Comparison of ENCODE assay signal across 9 mouse cellular contexts in genomic region chr15:94776119-94777069, GRCm38 (mm10).
DNase-seq lines count a peak whose midpoint lies in the region; ATAC-seq lines count a peak whose summit lies in the region.
"Had no signal": no experiment of that assay in that cellular context is flagged by ENCODE, and none has a peak within 500 bp of the region (broad histone marks: within the 10 kb centered on the region; RNA-seq: fewer than 3 reads in every experiment).

No protein-coding gene starts in this region.

- DNase-seq in limb, embryonic 10.5 days (ENCODE audit: low spot score) = peak; percentile 31
- DNase-seq in heart, adult 11 months = no peak
- DNase-seq in layer of hippocampus, adult 11-12 months (ENCODE audit: low spot score) = no peak
- DNase-seq: cerebellum, postnatal 10 days; heart, postnatal 10 days had no signal

- no peak overlapping the region for H3K27ac ChIP-seq in midbrain, embryonic 13.5 days
- no peak overlapping the region for H3K27ac ChIP-seq in midbrain, embryonic 16.5 days (ENCODE audit: low read length)
- H3K27ac ChIP-seq in forebrain, embryonic 12.5 days = 0 out of 2 replicates have a peak overlapping the region, but pooled peaks have one; percentile 25
- H3K27ac ChIP-seq in limb, embryonic 10.5 days = no peak overlapping the region
- no peak overlapping the region for H3K27ac ChIP-seq in heart, embryonic 11.5 days (ENCODE audit: low read depth, low read length)

- no peaks in the 10 kb centered on the region for H3K36me3 ChIP-seq in midbrain, embryonic 13.5 days
- H3K36me3 ChIP-seq in midbrain, embryonic 16.5 days (ENCODE audit: control insufficient read depth, insufficient read depth, low read length) = no peaks in the 10 kb centered on the region; the same call in 1 of the 2 replicates
- H3K36me3 ChIP-seq in forebrain, embryonic 12.5 days (replicated peaks) = no peaks in the 10 kb centered on the region
- H3K36me3 ChIP-seq in limb, embryonic 10.5 days = no peaks in the 10 kb centered on the region
- H3K36me3 ChIP-seq in heart, embryonic 11.5 days (ENCODE audit: control insufficient read depth, insufficient read depth, low read length) = no peaks in the 10 kb centered on the region

- H3K9ac ChIP-seq in midbrain, embryonic 13.5 days (replicated peaks) = no peak overlapping the region
- no peak overlapping the region for H3K9ac ChIP-seq in midbrain, embryonic 16.5 days (ENCODE audit: low read depth, low read length)
- no peak overlapping the region for H3K9ac ChIP-seq in forebrain, embryonic 12.5 days
- H3K9ac ChIP-seq in heart, embryonic 11.5 days (ENCODE audit: low read depth, low read length) = no peak overlapping the region

- no peaks in the 10 kb centered on the region for H3K27me3 ChIP-seq in midbrain, embryonic 13.5 days
- H3K27me3 ChIP-seq in midbrain, embryonic 16.5 days (ENCODE audit: control insufficient read depth, insufficient read depth, low read depth, low read length) = no peaks in the 10 kb centered on the region
- no peaks in the 10 kb centered on the region for H3K27me3 ChIP-seq in forebrain, embryonic 12.5 days
- H3K27me3 ChIP-seq in limb, embryonic 10.5 days (ENCODE audit: low read depth, poor library complexity, severe bottlenecking) = no peaks in the 10 kb centered on the region
- no peaks in the 10 kb centered on the region for H3K27me3 ChIP-seq in heart, embryonic 11.5 days (ENCODE audit: control insufficient read depth, insufficient read depth, low read length)

- H3K4me2 ChIP-seq in midbrain, embryonic 13.5 days (replicated peaks) = 0 out of 2 replicates have a peak overlapping the region, but pooled peaks have one; percentile 4
- H3K4me2 ChIP-seq in midbrain, embryonic 16.5 days (ENCODE audit: low read length) = no peak overlapping the region
- H3K4me2 ChIP-seq in forebrain, embryonic 12.5 days = no peak overlapping the region
- H3K4me2 ChIP-seq in heart, embryonic 11.5 days = no peak overlapping the region

- no peak overlapping the region for H3K4me3 ChIP-seq in midbrain, embryonic 13.5 days (replicated peaks)
- no peak overlapping the region for H3K4me3 ChIP-seq in midbrain, embryonic 16.5 days (ENCODE audit: low read depth, low read length)
- H3K4me3 ChIP-seq in forebrain, embryonic 12.5 days (replicated peaks) = no peak overlapping the region
- no peak overlapping the region for H3K4me3 ChIP-seq in limb, embryonic 10.5 days
- no peak overlapping the region for H3K4me3 ChIP-seq in heart, embryonic 11.5 days (ENCODE audit: low read depth, low read length)

- no peaks in the 10 kb centered on the region for H3K4me1 ChIP-seq in midbrain, embryonic 13.5 days (replicated peaks)
- no peaks in the 10 kb centered on the region for H3K4me1 ChIP-seq in midbrain, embryonic 16.5 days (ENCODE audit: control insufficient read depth, insufficient read depth, low read length)
- peaks cover 6% of the 10 kb centered on the region; the same call in 1 of the 2 replicates for H3K4me1 ChIP-seq in forebrain, embryonic 12.5 days
- peaks cover 8% of the 10 kb centered on the region for H3K4me1 ChIP-seq in limb, embryonic 10.5 days
- H3K4me1 ChIP-seq in heart, embryonic 11.5 days (ENCODE audit: control insufficient read depth, insufficient read depth, low read length) = no peaks in the 10 kb centered on the region

- WGBS in midbrain, embryonic 13.5 days = 62% methylated on average over 17 of the region's 17 CpGs
- 64% methylated on average over 17 of the region's 17 CpGs for WGBS in midbrain, embryonic 16.5 days
- WGBS in forebrain, embryonic 12.5 days = 61% methylated on average over 17 of the region's 17 CpGs
- 55% methylated on average over 17 of the region's 17 CpGs for WGBS in limb, embryonic 10.5 days
- 70% methylated on average over 17 of the region's 17 CpGs for WGBS in heart, embryonic 11.5 days (ENCODE audit: insufficient replicate concordance)

- no peak for ATAC-seq in midbrain, embryonic 13.5 days
- ATAC-seq in midbrain, embryonic 16.5 days = no peak
- peak; percentile 63 for ATAC-seq in forebrain, embryonic 12.5 days (ENCODE audit: low FRiP score)
- no peak for ATAC-seq in heart, embryonic 11.5 days (replicated peaks; ENCODE audit: insufficient number of reproducible peaks, low FRiP score, low TSS enrichment)

- H3K9me3 ChIP-seq in midbrain, embryonic 13.5 days = 0 out of 2 replicates have a peak, but pooled peaks cover 4% of the 10 kb centered on the region
- 0 out of 2 replicates have a peak, but pooled peaks cover 2% of the 10 kb centered on the region for H3K9me3 ChIP-seq in midbrain, embryonic 16.5 days (replicated peaks; ENCODE audit: control insufficient read depth, low read length, poor library complexity, severe bottlenecking)
- peaks cover 7% of the 10 kb centered on the region; the same call in 1 of the 2 replicates for H3K9me3 ChIP-seq in forebrain, embryonic 12.5 days
- no peaks in the 10 kb centered on the region for H3K9me3 ChIP-seq in limb, embryonic 10.5 days (replicated peaks)
- H3K9me3 ChIP-seq in heart, embryonic 11.5 days (replicated peaks; ENCODE audit: control insufficient read depth, low read length) = no peaks in the 10 kb centered on the region
